Comparison of ENCODE assay signal across 8 mouse cellular contexts in the genomic region with DNA sequence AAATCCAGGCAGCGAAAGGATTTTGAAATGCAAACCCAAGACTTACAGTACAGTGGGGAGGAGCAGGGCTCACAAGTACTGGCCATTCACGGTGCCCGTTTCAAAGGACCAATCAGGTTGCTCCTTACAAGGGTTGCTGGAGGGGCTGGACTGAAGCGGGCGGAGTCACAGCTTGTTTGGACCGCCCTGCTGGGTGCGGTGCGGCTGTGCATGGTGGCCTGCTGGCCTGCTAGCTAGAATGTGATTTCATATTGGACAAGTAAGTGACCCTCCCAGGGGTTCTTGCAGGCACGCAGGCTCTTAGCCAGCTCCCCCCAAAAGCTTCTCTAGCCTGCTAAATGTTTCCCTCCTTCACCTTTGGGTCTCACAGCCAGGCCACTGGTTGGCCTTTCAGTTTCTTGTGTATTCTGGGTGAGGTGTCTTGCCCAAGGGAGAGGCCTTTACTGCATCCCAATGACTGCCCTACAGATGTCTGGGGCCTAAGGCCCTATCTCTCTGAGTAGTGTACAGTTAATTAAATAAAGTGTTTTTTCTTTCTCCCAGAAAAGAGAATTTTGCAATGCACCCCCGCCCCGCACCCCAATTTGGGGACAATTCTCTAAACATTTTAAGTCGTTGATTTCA. TPM values are rescaled to one million over a fixed set of nuclear protein-coding genes. Genes with fewer than 3 reads are reported as not detected.
DNase-seq lines count a peak whose midpoint lies in the region; ATAC-seq and TF ChIP-seq lines count a peak whose summit lies in the region.

Fggy (plus strand) TSS at position 175 of the 624 bp plus-strand sequence.

- intact Hi-C loops in heart, postnatal 36 days (cut with DNase I) = loop anchor here (2.0 to 5.0 kb wide), 2 partner anchors 395 to 505 kb away; partner anchors contain the start of gene Jun

- no peaks in the 10 kb centered on the region for H3K4me1 ChIP-seq in forebrain, postnatal 0 days (ENCODE audit: insufficient read depth)
- H3K4me1 ChIP-seq in neural tube, embryonic 14.5 days (ENCODE audit: control insufficient read depth, insufficient read depth, low read length) = no peaks in the 10 kb centered on the region
- H3K4me1 ChIP-seq in testis, adult 2 months (ENCODE audit: control insufficient read depth, insufficient read depth, low read length) = peaks cover 4% of the 10 kb centered on the region

- H3K9ac ChIP-seq in forebrain, postnatal 0 days = peak within 1 kb of the TSS; percentile 46
- H3K9ac ChIP-seq in neural tube, embryonic 14.5 days (replicated peaks; ENCODE audit: low read depth, low read length) = peak within 1 kb of the TSS; percentile 47

- H3K36me3 ChIP-seq in forebrain, postnatal 0 days (ENCODE audit: insufficient read depth) = no peaks in the 10 kb centered on the region
- H3K36me3 ChIP-seq in neural tube, embryonic 14.5 days (ENCODE audit: control insufficient read depth, insufficient read depth, low read length) = no peaks in the 10 kb centered on the region
- no peaks in the 10 kb centered on the region for H3K36me3 ChIP-seq in testis, adult 2 months (ENCODE audit: control insufficient read depth, insufficient read depth, low read length)

- no peaks in the 10 kb centered on the region for H3K27me3 ChIP-seq in forebrain, postnatal 0 days (ENCODE audit: insufficient read depth, low read length)
- H3K27me3 ChIP-seq in neural tube, embryonic 14.5 days (ENCODE audit: control insufficient read depth, insufficient read depth, low read length) = no peaks in the 10 kb centered on the region
- no peaks in the 10 kb centered on the region for H3K27me3 ChIP-seq in testis, adult 2 months (ENCODE audit: control insufficient read depth, insufficient read depth, low read length)

- DNase-seq in MN1 (ENCODE audit: low spot score) = peak; percentile 95
- DNase-seq in cerebellum, adult 8-10 months = peak; percentile 97
- DNase-seq in forebrain, postnatal 0 days = peak; percentile 95
- DNase-seq in heart, postnatal 36 days = peak; percentile 98 to 99
- peak; percentile 97 to 99 for DNase-seq in layer of hippocampus, adult 18-20 months (ENCODE audit: low spot score in 2 of 2)
- peak; percentile 98 for DNase-seq in lung, adult 18-20 months

- no peaks in the 10 kb centered on the region for H3K9me3 ChIP-seq in forebrain, postnatal 0 days (ENCODE audit: low read length)
- no peaks in the 10 kb centered on the region for H3K9me3 ChIP-seq in neural tube, embryonic 14.5 days (ENCODE audit: control insufficient read depth, low read length)

- WGBS in forebrain, postnatal 0 days = 23% methylated on average over 12 of the region's 12 CpGs
- 23% methylated on average over 12 of the region's 12 CpGs for WGBS in neural tube, embryonic 14.5 days

- peak within 1 kb of the TSS; percentile 37 for H3K4me3 ChIP-seq in forebrain, postnatal 0 days (ENCODE audit: low read depth, low read length)
- H3K4me3 ChIP-seq in neural tube, embryonic 14.5 days (ENCODE audit: low read depth, low read length) = peak within 1 kb of the TSS; percentile 34
- H3K4me3 ChIP-seq in testis, adult 2 months (ENCODE audit: control insufficient read depth, low read depth, low read length) = peak within 1 kb of the TSS; percentile 82

- peak; percentile 100 for ATAC-seq in forebrain, postnatal 0 days
- peak; percentile 100 for ATAC-seq in neural tube, embryonic 14.5 days (ENCODE audit: low read depth)

- H3K4me2 ChIP-seq in forebrain, postnatal 0 days (ENCODE audit: low read depth) = peak within 1 kb of the TSS; percentile 57
- H3K4me2 ChIP-seq in neural tube, embryonic 14.5 days (ENCODE audit: low read depth, low read length) = peak within 1 kb of the TSS; percentile 59

- TF ChIP-seq POLR2A in testis, adult 2 months (IDR thresholded peaks at IDR 0.05; ENCODE audit: control insufficient read depth, low read depth, low read length) = peak; percentile 84

- H3K27ac ChIP-seq in forebrain, postnatal 0 days (ENCODE audit: low read depth, low read length) = peak within 1 kb of the TSS; percentile 75
- H3K27ac ChIP-seq in neural tube, embryonic 14.5 days (ENCODE audit: low read depth, low read length) = peak within 1 kb of the TSS; percentile 77
- H3K27ac ChIP-seq in testis, adult 2 months (ENCODE audit: control insufficient read depth, insufficient read depth, low read depth, low read length) = peak within 1 kb of the TSS; percentile 67

- TF ChIP-seq CTCF in forebrain, postnatal 0 days (IDR thresholded peaks at IDR 0.05; ENCODE audit: low read depth) = no peak; the same call in 1 of the 2 replicates
- no peak for TF ChIP-seq CTCF in testis, adult 2 months (IDR thresholded peaks at IDR 0.05; ENCODE audit: control insufficient read depth, insufficient read depth, insufficient replicate concordance, low read depth, low read length)

RNA-seq across cellular contexts. Expression of gene Fggy, which starts in this region (rescaled TPM):
- 4.3 and 4.8 TPM in 2 replicates for total RNA-seq in forebrain, postnatal 0 days (2014; rRNA removed)
- polyA plus RNA-seq in forebrain, postnatal 0 days (2015; fragmentation: Nextera tagmentation; extraction: Ambion mirVana) = 4.1 and 4.9 TPM in 2 replicates
- total RNA-seq in heart, postnatal 36 days (2021) = 1 to 10 TPM; 7.1 to 7.2 TPM
- total RNA-seq in layer of hippocampus, adult 18-20 months (2021) = 10 to 100 TPM; 14.9 to 15.5 TPM
- polyA plus RNA-seq in neural tube, embryonic 14.5 days (2014; fragmentation: Nextera tagmentation; extraction: Ambion mirVana) = 8.4 and 9.3 TPM in 2 replicates
- 4.8 and 5.7 TPM in 2 replicates for polyA plus RNA-seq in testis, adult 2 months (2012; rRNA removed)

Comparison
In these comparisons a context has a peak if more than half of its experiments do, and no peak if none do; other contexts are left out.
1. Peak in every context shown above with its lines: DNase-seq, ATAC-seq, H3K4me3 ChIP-seq and H3K27ac ChIP-seq.